Mouse (Mus musculus) layer of hippocampus, adult 11-12 months (tissue): ENCODE measurements at regions not wholly inside any gene's neighbourhood (a gene's known extent, or its start where the extent isn't known, plus 50 kb on each side); places are given as distances from the start of the nearest gene placed in this dataset.
"Not testable (repeated sequence)": the region's sequence is repeated elsewhere in the genome, so short reads cannot be mapped to it uniquely, and the experiment has no call there.

Source experiments
- DNase-seq: peaks from one replicate; pipeline ENCODE4 v3.0.0; 2022; ENCODE audit warnings: low spot score

- DNase-seq: not testable (repeated sequence)
These were observed 137.9 kb downstream of the Tcp10c start for GRCm38 (mm10) chr17:13492239-13492638.

DNA sequence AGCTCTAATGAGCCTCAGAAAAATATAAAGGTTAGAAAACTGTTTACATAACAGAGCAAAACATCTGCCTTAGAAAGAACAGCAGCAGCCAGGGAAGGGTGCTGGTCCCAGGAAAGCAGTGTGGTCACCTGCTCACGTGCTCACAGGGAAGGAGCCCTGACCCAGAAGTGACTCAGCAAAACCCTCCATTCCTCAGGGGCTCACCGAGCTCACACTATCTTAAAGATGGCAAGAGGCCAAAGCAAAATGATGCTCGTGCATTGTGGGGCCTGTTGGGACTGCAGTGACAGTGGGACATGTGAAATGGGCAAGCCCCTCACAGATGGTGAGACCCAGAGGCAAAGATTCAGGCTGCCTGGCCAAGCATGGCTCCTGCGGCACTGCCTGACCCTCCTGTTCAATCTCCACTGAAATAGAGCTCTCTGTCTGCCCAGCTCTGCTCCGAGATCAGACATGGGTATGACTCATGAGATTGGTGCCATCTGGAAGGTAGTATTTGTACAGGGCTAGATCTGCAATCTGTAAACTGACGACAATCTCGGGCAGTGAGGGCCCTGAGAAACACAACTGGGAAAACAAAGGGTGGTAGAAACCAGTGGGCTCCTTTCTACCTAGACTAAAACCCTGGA lies 138.4 kb downstream of the Tcp10c start:
- DNase-seq: not testable (repeated sequence)

DNA sequence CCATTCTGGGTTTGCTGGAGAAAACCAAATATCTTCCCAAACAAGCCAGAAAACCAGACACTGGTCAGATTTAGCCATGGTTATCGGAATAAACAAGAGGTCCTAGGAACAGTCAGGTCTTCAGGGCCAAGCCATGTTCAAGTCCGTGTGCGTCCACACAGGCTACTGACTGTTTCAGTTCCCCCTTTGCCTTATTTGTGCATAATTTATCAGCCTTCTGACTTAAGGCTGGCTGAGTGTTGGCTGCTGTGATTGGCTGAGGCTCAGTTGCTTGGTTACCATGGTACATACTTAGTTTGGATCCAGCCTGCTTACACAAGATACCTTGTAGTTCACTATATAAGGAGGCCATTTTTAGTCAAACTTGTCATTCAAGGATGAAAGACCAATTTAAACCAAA lies 139.5 kb downstream of the Tcp10c start:
- not testable (repeated sequence) for DNase-seq

DNA sequence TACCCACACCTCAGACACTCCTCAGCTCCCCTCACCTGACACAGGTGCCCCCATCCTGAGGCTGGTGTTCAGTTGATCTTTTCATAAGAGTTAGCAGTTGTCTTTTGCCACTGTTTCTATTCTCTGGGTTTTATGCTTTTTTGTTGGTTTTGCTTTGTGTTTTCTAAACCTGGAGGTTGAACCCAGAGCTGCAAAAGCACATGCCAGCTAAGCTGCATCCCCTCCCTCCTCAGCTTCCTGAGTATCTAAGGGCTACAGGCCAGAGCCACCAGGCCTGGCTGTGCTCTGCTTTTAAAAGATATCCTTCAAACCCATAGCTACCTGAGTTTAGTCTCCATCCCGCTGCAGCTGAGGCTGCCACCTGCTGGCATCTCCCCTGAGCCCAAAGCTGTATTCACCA lies 140.1 kb downstream of the Tcp10c start:
- DNase-seq: not testable (repeated sequence)

- DNase-seq: not testable (repeated sequence)
These were observed 150.0 kb downstream of the Tcp10c start for GRCm38 (mm10) chr17:13504365-13504764.

DNA sequence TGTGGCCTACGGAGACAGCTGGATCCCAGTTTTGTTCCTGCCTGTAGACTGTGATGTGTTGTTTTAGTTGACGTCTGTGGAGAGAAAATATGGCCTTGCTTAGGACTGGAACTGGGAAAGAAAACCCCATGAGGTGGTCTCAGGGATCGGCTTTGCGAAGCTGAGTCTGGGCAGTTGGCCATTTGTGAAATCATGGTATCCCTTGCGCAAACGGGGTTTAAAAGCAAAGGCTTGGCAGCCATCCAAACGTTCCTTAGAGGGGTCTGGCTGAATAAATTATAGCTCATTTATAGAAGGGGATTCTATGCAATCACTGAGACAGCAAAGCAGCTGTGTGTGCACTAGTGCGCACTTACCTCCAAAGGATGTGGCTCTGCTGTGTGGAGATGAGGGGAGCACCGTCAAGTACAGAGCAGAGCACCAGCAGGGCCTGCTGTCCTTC lies 150.5 kb downstream of the Tcp10c start:
- DNase-seq: not testable (repeated sequence)

GRCm38 (mm10) chr17:13507397-13508063 lies 153.2 kb downstream of the Tcp10c start:
- not testable (repeated sequence) for DNase-seq

DNA sequence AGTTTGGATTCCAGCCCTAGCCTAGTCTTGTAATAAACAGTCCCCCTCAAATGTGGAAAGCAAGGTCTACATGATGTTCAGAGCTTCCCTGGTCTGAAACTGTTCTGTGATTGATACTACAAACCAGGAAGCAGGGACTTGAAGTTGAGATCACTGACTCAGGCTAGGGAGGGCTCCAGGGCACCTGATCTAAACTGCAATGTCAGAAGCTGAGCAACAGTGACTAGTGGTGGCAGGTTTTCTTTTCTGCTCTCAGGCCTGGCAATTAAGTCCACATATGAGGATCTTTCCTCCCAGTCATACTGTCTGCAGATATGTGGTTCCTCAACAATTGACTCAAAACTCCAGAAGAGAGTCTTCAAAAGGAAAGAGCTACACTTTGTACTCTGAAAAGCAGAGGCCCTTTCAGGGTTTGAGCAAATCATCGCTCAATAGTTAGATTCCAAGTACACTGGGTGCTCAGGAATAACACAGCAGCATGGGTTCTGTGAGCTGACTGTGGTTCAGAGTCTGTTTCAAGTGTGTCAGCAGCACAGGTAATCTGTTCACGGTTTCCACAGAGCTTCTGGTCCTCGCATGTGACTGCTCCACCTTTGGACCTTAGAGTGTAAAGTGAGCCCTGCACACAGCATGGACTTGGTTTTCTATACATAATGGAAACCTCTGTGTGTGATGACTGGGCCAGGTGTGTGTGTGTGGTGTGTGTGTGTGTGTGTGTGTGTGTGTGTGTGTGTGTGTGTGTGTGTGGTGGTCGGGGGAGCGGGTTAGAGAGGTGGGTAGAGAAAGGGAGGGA lies 165.2 kb downstream of the Tcp10c start:
- not testable (repeated sequence) for DNase-seq

DNA sequence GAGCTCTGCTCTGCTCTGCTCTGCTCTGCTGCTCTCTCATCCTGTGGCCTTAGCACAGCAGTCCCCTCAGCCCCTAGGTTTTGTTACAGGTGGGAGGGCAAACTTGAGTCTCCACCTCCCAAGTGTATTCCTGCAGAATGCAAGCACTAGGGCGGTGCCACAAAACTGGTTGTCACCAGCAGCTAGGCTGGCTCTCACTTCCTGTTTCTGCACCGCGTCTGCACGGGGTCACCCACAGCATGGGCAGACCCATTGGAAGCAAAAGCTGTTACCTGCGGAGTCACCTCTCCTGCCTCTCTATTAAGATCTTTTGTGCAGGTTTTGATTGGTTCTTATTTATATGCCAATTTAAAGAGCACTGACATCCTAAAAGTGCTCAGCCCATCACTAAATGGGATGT lies 178.2 kb downstream of the Tcp10c start:
- not testable (repeated sequence) for DNase-seq

- no peak for DNase-seq
These were observed 186.3 kb downstream of the Tcp10c start for GRCm38 (mm10) chr17:13540446-13541241.

DNA sequence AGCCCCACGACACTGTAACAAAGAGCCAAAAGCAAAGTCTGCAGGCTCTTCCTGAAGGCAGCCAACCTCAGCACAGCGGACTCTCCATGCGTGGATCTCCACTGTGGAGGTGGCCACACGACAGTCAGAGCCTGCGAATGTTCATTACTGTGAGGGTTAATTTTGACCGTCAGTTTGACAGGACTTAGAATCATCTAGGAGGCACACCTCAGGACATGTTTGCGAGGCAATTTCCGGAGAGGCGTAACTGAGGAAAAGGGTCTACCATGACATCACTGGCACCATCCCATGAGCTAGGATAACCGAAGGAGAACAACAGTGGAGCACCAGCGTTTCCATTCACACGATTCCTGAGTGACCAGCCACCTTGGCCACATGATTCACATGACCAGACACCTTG lies 186.9 kb downstream of the Tcp10c start:
- no peak for DNase-seq

GRCm38 (mm10) chr17:13542261-13542660 lies 187.9 kb downstream of the Tcp10c start:
- DNase-seq: no peak

- peak; percentile 38 for DNase-seq
These were observed 188.5 kb downstream of the Tcp10c start for GRCm38 (mm10) chr17:13542856-13543255.

- no peak for DNase-seq
These were observed 189.8 kb downstream of the Tcp10c start for GRCm38 (mm10) chr17:13544036-13544795.

DNA sequence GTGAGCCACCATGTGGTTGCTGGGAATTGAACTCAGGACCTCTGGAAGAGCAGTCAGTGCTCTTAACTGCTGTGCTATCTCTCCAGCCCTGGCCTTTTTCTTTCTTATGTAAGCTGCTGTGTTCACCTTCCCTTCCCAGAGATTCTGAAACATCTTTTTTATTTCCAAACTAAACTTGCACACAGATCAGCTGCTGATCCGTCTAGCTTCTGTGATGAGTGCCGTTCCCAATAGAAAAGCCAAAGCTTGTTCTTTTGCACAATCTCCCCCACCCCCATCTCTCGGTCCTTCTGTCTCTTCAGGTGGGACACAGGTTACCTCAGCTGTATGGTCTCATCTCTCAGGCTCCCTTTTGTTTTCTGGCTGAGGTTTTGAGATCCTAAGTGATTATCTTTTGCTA lies 191.9 kb downstream of the Tcp10c start:
- no peak for DNase-seq

GRCm38 (mm10) chr17:13546669-13547085 lies 192.3 kb downstream of the Tcp10c start:
- peak; percentile 95 for DNase-seq

- no peak for DNase-seq
These were observed 193.4 kb downstream of the Tcp10c start for GRCm38 (mm10) chr17:13547657-13548360.

DNA sequence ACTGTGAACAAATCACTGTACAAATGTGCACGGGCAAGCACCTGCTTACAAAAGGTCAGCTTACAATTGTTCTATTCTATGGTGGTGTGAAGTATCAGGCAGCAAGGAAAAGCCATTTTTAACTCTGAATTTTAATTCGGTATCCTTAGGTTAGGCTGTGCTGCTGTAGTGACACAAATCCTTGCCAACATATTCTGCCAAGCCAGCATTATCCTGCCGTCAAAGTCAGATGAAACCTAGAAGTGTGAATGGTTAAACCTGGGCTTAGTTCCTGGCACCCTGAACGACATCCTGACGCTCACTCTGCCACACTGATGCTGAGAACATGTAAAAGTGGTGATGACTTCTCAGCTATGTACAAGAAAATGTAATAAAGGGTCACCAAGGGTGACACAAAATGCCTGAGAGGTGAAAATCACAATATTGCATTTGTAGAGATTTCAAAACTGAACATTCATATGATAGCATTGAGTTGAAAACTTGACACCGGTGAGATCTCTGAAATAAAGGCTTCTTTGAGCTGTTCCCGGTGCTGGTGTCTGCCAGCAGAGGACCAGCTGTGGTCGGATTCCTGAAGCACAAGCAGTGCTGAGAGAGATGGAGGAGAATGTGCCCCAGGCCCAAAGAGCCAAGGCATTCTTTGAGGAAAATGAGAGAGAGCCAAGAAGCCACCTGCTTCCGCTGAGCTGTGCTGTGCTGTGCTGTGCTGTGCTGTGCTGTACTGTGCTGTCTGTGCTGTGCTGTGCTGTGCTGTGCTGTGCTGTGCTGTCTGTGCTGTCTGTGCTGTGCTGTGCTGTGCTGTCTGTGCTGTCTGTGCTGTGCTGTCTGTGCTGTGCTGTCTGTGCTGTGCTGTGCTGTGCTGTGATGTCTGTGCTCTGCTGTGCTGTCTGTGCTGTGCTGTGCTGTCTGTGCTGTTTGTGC lies 195.9 kb downstream of the Tcp10c start:
- no peak for DNase-seq

- not testable (repeated sequence) for DNase-seq
These were observed 196.5 kb downstream of the Tcp10c start for GRCm38 (mm10) chr17:13550896-13551267.
